Mouse (Mus musculus) spleen, postnatal 4 days (tissue): ENCODE data around the gene Ggact.

Source experiments
- DNase-seq, 2 experiments: peaks; one replicate each; pipeline ENCODE4 v3.0.0; 2022; ENCODE audit warnings: low spot score in 2 of 2

Ggact gene

DNA sequence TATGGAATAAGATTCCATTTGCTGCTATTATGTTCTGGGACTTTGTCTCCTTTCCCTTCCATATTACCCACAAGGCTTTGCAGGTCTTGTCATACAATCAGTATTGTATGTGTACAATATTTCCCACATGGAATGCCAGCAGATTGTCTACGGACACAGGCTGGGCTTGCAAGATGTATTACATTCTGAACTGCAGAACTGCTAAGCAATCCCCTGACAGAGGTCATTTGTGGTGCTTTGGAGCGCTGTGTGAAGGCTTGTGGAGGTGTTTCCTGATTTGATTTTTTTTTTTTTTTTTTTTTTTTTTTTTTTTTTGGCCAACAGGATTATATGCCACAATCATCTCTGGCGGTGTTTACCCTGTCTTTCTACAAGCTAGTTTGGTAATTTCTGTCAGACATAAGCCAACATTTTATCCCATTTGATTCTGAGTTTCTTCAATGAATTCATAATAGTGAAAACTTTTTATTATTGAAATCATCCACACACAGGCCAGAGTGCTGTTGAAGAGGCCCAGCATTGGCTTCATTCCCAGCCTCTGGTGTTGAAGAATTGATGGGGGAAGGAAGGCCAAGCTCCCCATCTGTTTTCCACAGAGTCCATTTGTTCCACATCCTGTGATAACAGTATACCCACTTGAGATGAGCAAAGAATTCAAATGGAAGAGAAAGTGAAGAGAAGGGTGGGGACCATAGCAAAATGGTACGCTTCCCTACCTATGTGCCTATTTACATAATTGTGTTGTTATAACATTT is 45.8 kb downstream of the Ggact start:
- DNase-seq = no peak

DNA sequence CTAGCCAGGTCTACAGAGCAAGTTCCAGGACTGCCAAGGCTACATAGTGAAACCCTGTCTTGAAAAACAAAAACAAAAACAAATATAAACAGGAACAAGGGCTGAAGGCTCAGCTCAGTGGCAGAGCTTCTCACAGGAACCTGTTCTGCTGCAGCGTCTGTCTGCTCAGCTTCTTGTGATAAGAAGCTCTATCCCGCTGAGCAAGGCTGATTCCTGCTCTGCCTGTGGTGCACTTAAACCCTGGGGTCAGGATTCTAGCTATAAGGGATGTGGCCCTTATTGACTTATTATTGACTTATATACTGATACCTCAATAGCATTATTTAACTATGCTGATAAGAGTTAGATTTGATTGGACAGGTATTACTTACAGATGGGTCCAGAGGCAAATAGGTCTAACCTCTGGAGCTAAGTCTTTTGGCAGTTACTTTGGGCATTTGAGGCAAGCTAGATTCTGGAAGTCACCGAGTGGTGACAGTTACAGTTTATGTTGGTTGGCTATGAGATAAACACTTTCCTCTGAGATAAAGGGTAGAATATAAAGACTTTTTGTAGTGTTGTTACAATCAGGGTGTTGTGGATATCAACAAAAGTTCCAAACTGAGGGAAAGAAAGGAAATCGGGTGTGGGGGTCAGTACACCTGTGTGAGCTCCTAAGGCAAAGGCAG is 48.0 kb downstream of the Ggact start:
- DNase-seq = no peak

GRCm38 (mm10) chr14:122862623-122863022 is 50.9 kb downstream of the Ggact start:
- no peak for DNase-seq

DNA sequence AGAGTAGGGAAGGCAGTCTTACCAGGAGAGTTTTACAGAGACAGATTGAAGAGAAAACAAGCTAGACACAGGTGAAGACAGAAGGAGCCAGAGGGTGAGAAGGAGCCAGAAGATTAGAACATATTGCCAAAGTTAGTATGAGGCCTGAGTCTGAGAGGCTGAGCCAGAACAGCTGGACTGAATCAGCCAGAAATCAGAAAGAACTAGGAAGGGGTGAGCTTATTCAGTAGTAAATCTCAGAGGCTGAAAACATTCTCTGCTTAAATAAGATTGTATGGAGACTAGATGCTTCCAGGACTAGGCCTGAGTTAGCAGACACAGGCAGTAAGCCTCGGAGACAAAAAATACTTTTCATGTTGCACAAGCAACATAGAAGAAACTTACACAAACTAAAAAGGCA is 53.8 kb downstream of the Ggact start:
- DNase-seq = no peak

- no peak for DNase-seq
Measured at GRCm38 (mm10) chr14:122852506-122853057, 61.0 kb downstream of the Ggact start.

DNA sequence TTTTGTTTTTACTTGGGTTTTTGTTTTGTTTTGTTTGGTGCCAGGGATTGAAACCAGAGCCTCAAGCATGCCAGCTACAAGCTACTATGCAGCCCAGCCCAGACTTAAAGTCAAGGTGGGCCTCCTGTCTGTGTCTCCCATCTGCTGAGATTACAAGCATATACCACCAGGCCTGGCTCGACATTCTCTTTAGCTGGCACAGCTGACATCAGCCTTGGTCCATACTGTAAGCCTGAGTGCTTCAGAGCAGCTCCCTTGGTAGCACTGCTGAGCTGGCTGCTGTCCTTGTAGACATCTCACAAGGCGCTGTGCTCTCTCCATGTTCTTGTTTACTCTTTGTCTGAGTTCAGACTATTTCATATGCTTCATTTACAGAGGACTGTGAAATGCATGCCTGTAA is 76.5 kb downstream of the Ggact start:
- DNase-seq = no peak

GRCm38 (mm10) chr14:122836221-122836620 is 77.3 kb downstream of the Ggact start:
- no peak for DNase-seq

GRCm38 (mm10) chr14:122835487-122836190 is 77.9 kb downstream of the Ggact start:
- no peak for DNase-seq

GRCm38 (mm10) chr14:122834753-122835152 is 78.8 kb downstream of the Ggact start:
- no peak for DNase-seq

DNA sequence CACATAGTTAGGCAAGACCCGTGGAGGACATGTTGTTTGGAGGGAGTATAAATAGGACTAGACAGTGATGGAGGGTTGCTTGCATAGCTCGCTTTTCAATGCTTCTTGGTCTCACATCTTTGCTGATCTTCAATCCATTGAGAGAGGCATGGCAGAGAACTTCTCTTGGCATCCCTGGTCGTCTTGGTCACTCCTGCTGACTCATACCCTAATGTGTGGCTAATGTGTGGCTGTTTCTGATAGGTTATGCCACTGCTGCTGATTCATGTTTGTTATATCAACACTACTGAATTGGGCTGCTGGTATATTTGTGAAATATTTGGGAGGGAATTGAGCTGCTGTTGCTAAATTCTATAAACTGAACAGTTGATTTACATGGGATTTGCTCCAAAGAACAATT is 79.9 kb downstream of the Ggact start:
- no peak for DNase-seq

DNA sequence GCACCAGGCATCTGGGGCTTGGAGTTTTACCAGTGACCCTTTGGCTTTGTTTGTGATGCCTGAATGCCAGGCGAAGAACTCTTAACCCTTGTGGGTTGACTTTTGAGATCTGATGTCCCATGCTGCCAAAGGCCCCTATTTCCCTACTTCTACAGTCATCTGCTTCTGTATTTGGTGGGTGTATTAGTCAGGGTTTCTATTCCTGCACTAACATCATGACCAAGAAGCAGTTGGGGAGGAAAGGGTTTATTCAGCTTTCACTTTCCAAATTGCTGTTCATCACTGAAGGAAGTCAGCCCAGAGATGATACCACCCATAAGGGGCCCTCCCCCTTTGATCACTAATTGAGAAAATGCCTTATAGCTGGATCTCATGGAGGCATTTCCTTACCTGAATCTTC is 83.1 kb downstream of the Ggact start:
- no peak for DNase-seq

GRCm38 (mm10) chr14:122825464-122825863 is 88.1 kb downstream of the Ggact start:
- DNase-seq = no peak

GRCm38 (mm10) chr14:122823791-122824190 is 89.8 kb downstream of the Ggact start:
- no peak for DNase-seq

- no peak for DNase-seq
Measured at GRCm38 (mm10) chr14:122821002-122821401, 92.6 kb downstream of the Ggact start.

- DNase-seq = no peak
Measured at GRCm38 (mm10) chr14:122800296-122800695, 113.3 kb downstream of the Ggact start.

GRCm38 (mm10) chr14:122793368-122793767 is 120.2 kb downstream of the Ggact start:
- no peak for DNase-seq

GRCm38 (mm10) chr14:122790111-122790510 is 123.4 kb downstream of the Ggact start:
- no peak for DNase-seq

GRCm38 (mm10) chr14:122788199-122788598 is 125.4 kb downstream of the Ggact start:
- no peak for DNase-seq

DNA sequence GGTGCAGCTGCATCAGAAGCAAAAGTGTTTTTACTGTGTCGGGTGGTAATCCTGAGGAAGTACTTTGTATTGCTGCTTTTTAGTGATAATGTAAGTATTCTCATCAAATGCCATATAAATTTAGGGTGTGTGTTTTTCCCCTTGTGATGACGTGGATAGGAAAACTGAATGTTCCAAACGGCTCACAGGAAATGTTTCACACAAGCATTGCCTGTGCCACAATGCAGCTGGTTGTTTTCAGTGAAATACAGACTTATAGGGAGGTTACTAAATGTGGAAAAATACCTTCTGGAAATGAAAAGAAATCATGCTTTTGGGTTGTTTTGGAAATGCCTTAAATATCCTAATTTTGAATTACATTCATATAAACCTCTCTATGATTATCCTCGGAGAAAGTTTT is 128.9 kb downstream of the Ggact start:
- DNase-seq = no peak

DNA sequence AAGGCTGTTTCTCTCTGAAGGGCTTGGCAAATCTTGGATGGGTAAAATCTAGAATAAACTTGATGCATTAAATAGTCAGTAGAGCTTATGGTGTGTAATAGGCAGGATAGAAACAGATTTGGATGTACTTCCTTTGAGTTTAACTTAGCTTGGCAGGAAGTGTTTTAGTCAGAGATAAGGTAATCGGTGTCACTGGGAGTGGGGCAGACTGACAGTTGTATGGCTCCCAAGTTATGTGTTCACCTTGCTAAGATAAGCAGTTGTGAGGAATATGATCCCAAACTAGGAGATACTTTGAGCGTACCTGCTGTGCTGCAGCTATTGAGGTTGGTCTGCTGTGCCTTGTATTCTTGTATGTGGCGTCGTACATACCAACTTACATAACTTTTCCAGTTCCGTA is 147.1 kb downstream of the Ggact start:
- no peak for DNase-seq
